Mouse (Mus musculus) MEL (cell line): ENCODE measurements around the gene Olfr1375. TPM values are rescaled to one million over a fixed set of nuclear protein-coding genes. Genes with fewer than 3 reads are reported as not detected.

Source experiments
- DNase-seq: peaks from one replicate; pipeline ENCODE4 v3.0.0; 2011; ENCODE audit warnings: low read depth, low spot score
- H3K27ac ChIP-seq: 2 replicates; pipeline ENCODE4 v1.5.1; 2012; ENCODE audit warnings: low read depth, mild to moderate bottlenecking, control low read depth, low read length, moderate library complexity; ENCODE audit not compliant: control insufficient read depth
- H3K27me3 ChIP-seq, 2 experiments: fragments of 150-350 bp in 1 of 2; sonication (generic) in 1 of 2; 2 replicates each; pipeline ENCODE4 v1.6.1; 2012; ENCODE audit warnings: low read length in 2 of 2, mild to moderate bottlenecking in 2 of 2, improper control_type of control experiment in 1 of 2, moderate library complexity in 1 of 2; ENCODE audit not compliant: insufficient read depth in 2 of 2, control insufficient read depth in 1 of 2
- H3K36me3 ChIP-seq, 2 experiments: 2 replicates each; pipeline ENCODE4 v1.6.1; 2012 to 2014; ENCODE audit warnings: low read length in 2 of 2, improper control_type of control experiment in 1 of 2, inconsistent platforms in 1 of 2, mild to moderate bottlenecking in 1 of 2; ENCODE audit not compliant: insufficient read depth in 2 of 2, control insufficient read depth in 1 of 2
- H3K4me1 ChIP-seq, 2 experiments: fragments of 150-350 bp in 1 of 2; sonication (generic) in 1 of 2; 2 replicates each; pipeline ENCODE4 v1.6.1; 2012; ENCODE audit warnings: low read length in 2 of 2, improper control_type of control experiment in 1 of 2, mild to moderate bottlenecking in 1 of 2; ENCODE audit not compliant: insufficient read depth in 2 of 2, control insufficient read depth in 1 of 2
- H3K4me3 ChIP-seq, 2 experiments: fragments of 150-350 bp in 1 of 2; sonication (generic) in 1 of 2; 2 replicates each; pipeline ENCODE4 v1.5.1; 2012; ENCODE audit warnings: low read depth in 2 of 2, low read length in 2 of 2, mild to moderate bottlenecking in 2 of 2, moderate library complexity in 2 of 2, control low read depth in 1 of 2, improper control_type of control experiment in 1 of 2; ENCODE audit not compliant: control insufficient read depth in 1 of 2, insufficient read depth in 1 of 2
- H3K79me2 ChIP-seq: 2 replicates; pipeline ENCODE4 v1.6.1; 2012; ENCODE audit warnings: mild to moderate bottlenecking, low read length, moderate library complexity; ENCODE audit not compliant: control insufficient read depth, poor library complexity, insufficient read depth
- H3K9ac ChIP-seq: 2 replicates; pipeline ENCODE4 v1.6.1; 2012; ENCODE audit warnings: low read depth, mild to moderate bottlenecking, control low read depth, low read length, moderate library complexity; ENCODE audit not compliant: control insufficient read depth, poor library complexity, severe bottlenecking
- H3K9me3 ChIP-seq: fragments of 150-350 bp; sonication (generic); replicated peaks from 2 replicates; pipeline ENCODE4 v1.6.1; 2012; ENCODE audit warnings: mild to moderate bottlenecking, low read length, improper control_type of control experiment, moderate library complexity; ENCODE audit not compliant: insufficient read depth
- BHLHE40 ChIP-seq: IDR thresholded peaks from 2 replicates; pipeline ENCODE4 v1.6.1; 2012; ENCODE audit warnings: low read depth, mild to moderate bottlenecking, inconsistent platforms, low read length, improper control_type of control experiment, borderline replicate concordance
- CHD1 ChIP-seq: IDR thresholded peaks from 2 replicates; pipeline ENCODE4 v1.6.1; 2012; ENCODE audit warnings: low read depth, mild to moderate bottlenecking, inconsistent platforms, low read length, improper control_type of control experiment
- CHD2 ChIP-seq: IDR thresholded peaks from 2 replicates; pipeline ENCODE4 v1.6.1; 2011; ENCODE audit warnings: low read length, improper control_type of control experiment
- CTCF ChIP-seq, 3 experiments: IDR thresholded peaks in 2 of 3; conservative IDR thresholded peaks in 1 of 3; 2 replicates each; pipeline ENCODE4 v1.5.1; 2011 to 2012; ENCODE audit warnings: low read length in 3 of 3, low read depth in 2 of 3, mild to moderate bottlenecking in 2 of 3, improper control_type of control experiment in 1 of 3, inconsistent platforms in 1 of 3, mixed read lengths in 1 of 3, moderate library complexity in 1 of 3; ENCODE audit not compliant: control insufficient read depth in 1 of 3, insufficient read depth in 1 of 3, poor library complexity in 1 of 3, severe bottlenecking in 1 of 3
- ELF1 ChIP-seq: IDR thresholded peaks from 2 replicates; pipeline ENCODE4 v1.6.1; 2014; ENCODE audit warnings: low read depth, mild to moderate bottlenecking, inconsistent platforms, low read length, improper control_type of control experiment, moderate library complexity
- EP300 ChIP-seq, 2 experiments: IDR thresholded peaks; 2 replicates each; pipeline ENCODE4 v1.6.1; 2011; ENCODE audit warnings: improper control_type of control experiment in 2 of 2, low read length in 2 of 2, low read depth in 1 of 2, mild to moderate bottlenecking in 1 of 2
- ETS1 ChIP-seq: IDR thresholded peaks from 2 replicates; pipeline ENCODE4 v1.6.1; 2012; ENCODE audit warnings: low read depth, mild to moderate bottlenecking, inconsistent platforms, low read length, improper control_type of control experiment, moderate library complexity
- GATA1 ChIP-seq: IDR thresholded peaks from 2 replicates; pipeline ENCODE4 v1.6.1; 2011; ENCODE audit warnings: low read depth, low read length, improper control_type of control experiment
- HCFC1 ChIP-seq: IDR thresholded peaks from 2 replicates; pipeline ENCODE4 v1.6.1; 2012; ENCODE audit warnings: low read depth, mild to moderate bottlenecking, inconsistent platforms, low read length, improper control_type of control experiment, moderate library complexity
- JUND ChIP-seq: IDR thresholded peaks from 2 replicates; pipeline ENCODE4 v1.6.1; 2011; ENCODE audit warnings: low read depth, mild to moderate bottlenecking, improper control_type of control experiment, low read length
- KAT2A ChIP-seq: conservative IDR thresholded peaks from 2 replicates; pipeline ENCODE4 v1.6.1; 2012; ENCODE audit warnings: low read depth, low read length, improper control_type of control experiment, inconsistent platforms
- MAFK ChIP-seq: IDR thresholded peaks from 2 replicates; pipeline ENCODE4 v1.6.1; 2011; ENCODE audit warnings: low read depth, mild to moderate bottlenecking, low read length, improper control_type of control experiment, borderline replicate concordance
- MAX ChIP-seq: IDR thresholded peaks from 2 replicates; pipeline ENCODE4 v1.6.1; 2011; ENCODE audit warnings: low read length, improper control_type of control experiment
- MEF2A ChIP-seq: IDR thresholded peaks from 2 replicates; pipeline ENCODE4 v1.6.1; 2014; ENCODE audit warnings: low read depth, mild to moderate bottlenecking, inconsistent platforms, low read length, improper control_type of control experiment; ENCODE audit not compliant: poor library complexity, insufficient replicate concordance, severe bottlenecking; ENCODE audit errors: extremely low read depth
- MXI1 ChIP-seq: IDR thresholded peaks from 2 replicates; pipeline ENCODE4 v1.6.1; 2011; ENCODE audit warnings: mild to moderate bottlenecking, low read depth, low read length, improper control_type of control experiment
- MYB ChIP-seq: IDR thresholded peaks from 2 replicates; pipeline ENCODE4 v1.6.1; 2011; ENCODE audit warnings: mild to moderate bottlenecking, low read depth, low read length, improper control_type of control experiment
- NRF1 ChIP-seq: IDR thresholded peaks from 2 replicates; pipeline ENCODE4 v1.6.1; 2014; ENCODE audit warnings: low read depth, mild to moderate bottlenecking, inconsistent platforms, low read length, improper control_type of control experiment, moderate library complexity; ENCODE audit not compliant: poor library complexity, insufficient read depth, severe bottlenecking
- RCOR1 ChIP-seq: IDR thresholded peaks from 2 replicates; pipeline ENCODE4 v1.6.1; 2012; ENCODE audit warnings: low read depth, mild to moderate bottlenecking, inconsistent platforms, low read length, improper control_type of control experiment
- SMC3 ChIP-seq: IDR thresholded peaks from 2 replicates; pipeline ENCODE4 v1.6.1; 2011; ENCODE audit warnings: low read depth, low read length, improper control_type of control experiment
- TBP ChIP-seq: IDR thresholded peaks from 2 replicates; pipeline ENCODE4 v1.8.0; 2011; ENCODE audit warnings: low read depth, low read length, improper control_type of control experiment
- TCF12 ChIP-seq: IDR thresholded peaks from 2 replicates; pipeline ENCODE4 v1.6.1; 2014; ENCODE audit warnings: low read depth, mild to moderate bottlenecking, inconsistent platforms, low read length, improper control_type of control experiment, moderate library complexity
- UBTF ChIP-seq: IDR thresholded peaks from 2 replicates; pipeline ENCODE4 v1.6.1; 2012; ENCODE audit warnings: low read depth, mild to moderate bottlenecking, inconsistent platforms, low read length, improper control_type of control experiment, moderate library complexity, borderline replicate concordance; ENCODE audit not compliant: insufficient read depth
- ZC3H11A ChIP-seq: IDR thresholded peaks from 2 replicates; pipeline ENCODE4 v1.6.1; 2012; ENCODE audit warnings: low read depth, mild to moderate bottlenecking, inconsistent platforms, low read length, improper control_type of control experiment
- polyA plus RNA-seq, 2 experiments: library from polyadenylated mRNA; stranded (reverse) in 1 of 2; unstranded in 1 of 2; fragments of >175 nt in 1 of 2; fragments of >200 nt in 1 of 2; gene quantifications; 2 replicates each; pipeline versions ENCODE4 v1.2.1 to v1.2.4; 2012; ENCODE audit warnings: low replicate concordance in 2 of 2, low read depth in 1 of 2; ENCODE audit not compliant: insufficient read length in 2 of 2, insufficient read depth in 1 of 2, missing spikeins in 1 of 2
- total RNA-seq: library from RNA; depleted of rRNA; stranded (reverse); fragments of 300-350 nt; gene quantifications from 2 replicates; pipeline ENCODE4 v1.2.3, GENCODE M21; 2012

The Olfr1375 gene
- total and polyA plus RNA-seq, 3 experiments, result not detected

DNA sequence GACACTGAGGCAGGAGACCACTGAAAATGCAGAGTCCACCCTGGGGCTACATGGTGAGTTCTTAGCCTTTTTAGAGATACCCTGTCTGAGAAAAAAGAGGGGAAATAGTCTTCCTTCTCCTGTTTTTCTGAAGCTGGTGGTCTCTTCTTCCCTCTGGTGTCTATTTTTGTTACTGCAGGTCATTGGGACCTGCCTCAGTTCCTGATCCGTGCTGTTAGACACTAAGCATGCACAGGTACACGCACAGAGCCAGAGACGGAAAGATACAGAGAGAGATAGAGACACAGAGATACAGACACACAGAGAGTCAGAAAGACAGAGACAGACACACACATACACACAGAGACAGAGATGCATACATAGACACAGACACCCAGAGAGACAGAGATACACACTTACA lies 5.3 kb downstream of the Olfr1375 start:
- DNase-seq, result no peak
- no peaks in the 10 kb centered on the region; the same call in 1 of the 2 replicates for H3K9me3 ChIP-seq
- H3K4me3 ChIP-seq, result no peak overlapping the region
- H3K27me3 ChIP-seq, result no peaks in the 10 kb centered on the region
- TF ChIP-seq ELF1, result no peak
- H3K27ac ChIP-seq, result no peak overlapping the region
- no peaks in the 10 kb centered on the region for H3K36me3 ChIP-seq
- no peaks in the 10 kb centered on the region for H3K4me1 ChIP-seq
- no peaks in the 10 kb centered on the region for H3K79me2 ChIP-seq
- no peak overlapping the region for H3K9ac ChIP-seq

DNA sequence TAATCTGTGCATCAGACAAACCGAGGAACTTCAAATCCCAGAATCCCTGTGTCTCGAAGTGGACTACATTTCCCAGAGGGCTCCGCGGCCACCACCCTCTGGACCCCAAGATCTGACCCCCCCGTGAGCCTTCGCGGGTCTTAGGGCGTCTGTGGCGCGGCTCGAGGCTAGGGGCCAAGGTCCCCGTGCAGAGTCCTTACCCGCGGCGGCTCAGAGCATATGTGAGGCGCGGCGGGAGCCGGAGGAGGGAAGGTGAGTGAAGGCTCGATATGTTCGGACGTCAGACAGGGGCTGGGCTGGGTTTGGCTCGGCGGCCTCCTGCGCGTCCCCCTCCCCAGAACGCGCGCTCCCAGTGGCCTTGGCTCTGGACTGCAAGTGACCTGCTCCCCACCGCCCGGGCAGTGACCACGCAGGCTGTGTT lies 11.3 kb downstream of the Olfr1375 start, which contains the start of gene Zfp354a:
Gene Zfp354a, plus strand, starts transcription at position 107 of the 421 bp plus-strand sequence.
- Histone ChIP-seq H3K4me1 (no peaks in the 10 kb centered on the region), H3K36me3 (no peaks in the 10 kb centered on the region), H3K79me2 (no peaks in the 10 kb centered on the region), H3K4me3 (no peak within 1 kb of the TSS), H3K9ac (no peak within 1 kb of the TSS), H3K9me3 (no peaks in the 10 kb centered on the region), H3K27me3 (no peaks in the 10 kb centered on the region), H3K27ac (no peak within 1 kb of the TSS)
- TF ChIP-seq ELF1 (no peak), RCOR1 (no peak), CHD1 (no peak), TCF12 (no peak), NRF1 (no peak), JUND (no peak), EP300 (IDR thresholded peaks at IDR 0.05; ENCODE audit: low read depth in 1 of 2, low read length in 2 of 2) (no peak), MXI1 (no peak), MAFK (no peak), TBP (no peak)
- DNase-seq, result peak; percentile 0

DNA sequence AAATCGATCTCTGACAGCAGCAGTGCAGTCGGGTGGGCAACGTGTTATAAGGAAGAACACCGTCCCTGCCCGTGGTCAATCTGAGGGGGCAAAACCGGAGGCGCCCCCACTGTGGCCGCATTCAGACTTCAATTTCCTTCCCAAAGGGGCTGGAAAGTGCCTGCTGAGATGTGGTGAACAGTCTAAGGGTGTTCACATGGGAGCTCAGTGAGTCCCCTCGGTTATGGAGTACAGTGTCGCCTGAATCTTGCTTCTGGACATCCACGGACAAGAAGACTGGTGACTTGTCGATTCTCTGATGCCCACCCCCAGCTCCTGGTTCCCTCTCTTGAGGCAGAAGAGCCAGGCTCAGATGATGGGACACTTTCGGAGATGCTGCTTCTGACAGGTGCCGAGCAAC lies 11.7 kb downstream of the Olfr1375 start:
- TF ChIP-seq CTCF (IDR thresholded peaks at IDR 0.05 in 2 of 3, conservative IDR thresholded peaks at IDR 0.05 in 1 of 3; ENCODE audit: control insufficient read depth in 1 of 3, insufficient read depth in 1 of 3, low read depth in 2 of 3, low read length in 3 of 3, poor library complexity in 1 of 3, severe bottlenecking in 1 of 3), result no peak
- no peak for TF ChIP-seq MAFK
- no peak for TF ChIP-seq HCFC1
- TF ChIP-seq ETS1, result no peak
- TF ChIP-seq EP300 (IDR thresholded peaks at IDR 0.05; ENCODE audit: low read depth in 1 of 2, low read length in 2 of 2), result no peak
- no peak for TF ChIP-seq MXI1
- no peak for TF ChIP-seq BHLHE40
- no peak for TF ChIP-seq MAX
- TF ChIP-seq ZC3H11A, result no peak
- no peak for TF ChIP-seq SMC3
- no peak for TF ChIP-seq TBP
- TF ChIP-seq UBTF, result no peak
- TF ChIP-seq KAT2A, result no peak
- TF ChIP-seq CHD2, result no peak
- no peak for TF ChIP-seq GATA1
- no peak for TF ChIP-seq MEF2A
- TF ChIP-seq MYB, result no peak
- no peak for TF ChIP-seq CHD1
- Histone ChIP-seq H3K27me3 (no peaks in the 10 kb centered on the region), H3K27ac (no peak overlapping the region), H3K9me3 (no peaks in the 10 kb centered on the region), H3K4me1 (no peaks in the 10 kb centered on the region), H3K79me2 (no peaks in the 10 kb centered on the region), H3K9ac (no peak overlapping the region), H3K36me3 (no peaks in the 10 kb centered on the region), H3K4me3 (no peak overlapping the region)
- DNase-seq, result peak; percentile 1
